Mouse (Mus musculus): Measurements from ENCODE around the gene Ube2v1. TPM values are rescaled to one million over a fixed set of nuclear protein-coding genes. Genes with fewer than 3 reads are reported as not detected.

Ube2v1 gene
- total and polyA plus RNA-seq, 2 experiments from 2014 or later = 161 to 369 TPM

GRCm38 (mm10) chr2:167562101-167562500, 69.8 kb downstream of the Ube2v1 start:
- Histone ChIP-seq H3K36me3 (ENCODE audit: insufficient read depth) (no peaks in the 10 kb centered on the region), H3K9ac (no peak overlapping the region), H3K4me1 (ENCODE audit: insufficient read depth) (no peaks in the 10 kb centered on the region), H3K4me2 (ENCODE audit: low read depth) (no peak overlapping the region), H3K4me3 (ENCODE audit: low read depth, low read length) (no peak overlapping the region), H3K9me3 (ENCODE audit: low read length) (no peaks in the 10 kb centered on the region), H3K27me3 (ENCODE audit: insufficient read depth, low read length) (no peaks in the 10 kb centered on the region; the same call in 1 of the 2 replicates), H3K27ac (ENCODE audit: low read depth, low read length) (no peak overlapping the region)
- DNase-seq (peak; percentile 31), ATAC-seq (no peak)
- WGBS = 24% methylated on average over 8 of the region's 8 CpGs
- no peak for TF ChIP-seq CTCF (IDR thresholded peaks at IDR 0.05; ENCODE audit: low read depth)

- no peaks in the 10 kb centered on the region for H3K9me3 ChIP-seq (ENCODE audit: low read length)
- TF ChIP-seq CTCF (IDR thresholded peaks at IDR 0.05; ENCODE audit: low read depth) = no peak
- peak overlapping the region; percentile 39 for H3K4me2 ChIP-seq (ENCODE audit: low read depth)
- no peak overlapping the region for H3K27ac ChIP-seq (ENCODE audit: low read depth, low read length)
- H3K4me1 ChIP-seq (ENCODE audit: insufficient read depth) = no peaks in the 10 kb centered on the region
- no peak for DNase-seq
- no peaks in the 10 kb centered on the region for H3K36me3 ChIP-seq (ENCODE audit: insufficient read depth)
- ATAC-seq = no peak
- peak overlapping the region; percentile 37; the same call in 1 of the 2 replicates for H3K9ac ChIP-seq
- 12% methylated on average over 27 of the region's 27 CpGs for WGBS
- H3K4me3 ChIP-seq (ENCODE audit: low read depth, low read length) = no peak overlapping the region
- no peaks in the 10 kb centered on the region; the same call in 1 of the 2 replicates for H3K27me3 ChIP-seq (ENCODE audit: insufficient read depth, low read length)
These were observed 72.5 kb downstream of the Ube2v1 start for GRCm38 (mm10) chr2:167559413-167559812.

Small RNA genes within 50 kb of the gene (microRNA-seq; reads per million reads assigned to microRNA genes)
- 0 reads per million in 2 experiments for gene Gm22355

Other genes starting within 250 kb of the Ube2v1 start
- 23.5 and 38.4 TPM in 2 replicates for gene Slc9a8, start 210.4 kb downstream of the Ube2v1 start, total RNA-seq (2014; rRNA removed)
- gene Slc9a8, start 210.4 kb downstream of the Ube2v1 start, polyA plus RNA-seq (2015; fragmentation: Nextera tagmentation; extraction: Ambion mirVana) = 10.9 and 18.0 TPM in 2 replicates
- 66.1 and 79.5 TPM in 2 replicates for gene Rnf114, start 139.4 kb downstream of the Ube2v1 start, total RNA-seq (2014; rRNA removed)
- gene Rnf114, start 139.4 kb downstream of the Ube2v1 start, polyA plus RNA-seq (2015; fragmentation: Nextera tagmentation; extraction: Ambion mirVana) = 84.5 and 88.6 TPM in 2 replicates
- 26.9 and 28.9 TPM in 2 replicates for gene Spata2, start 139.2 kb downstream of the Ube2v1 start, total RNA-seq (2014; rRNA removed)
- 31.8 and 36.6 TPM in 2 replicates for gene Spata2, start 139.2 kb downstream of the Ube2v1 start, polyA plus RNA-seq (2015; fragmentation: Nextera tagmentation; extraction: Ambion mirVana)
- 1.3 and 1.4 TPM in 2 replicates for gene Snai1, start 93.9 kb downstream of the Ube2v1 start, total RNA-seq (2014; rRNA removed)
- gene Snai1, start 93.9 kb downstream of the Ube2v1 start, polyA plus RNA-seq (2015; fragmentation: Nextera tagmentation; extraction: Ambion mirVana) = 3.3 and 4.4 TPM in 2 replicates
- not detected in 2 replicates for gene Gm20431, start 29.4 kb upstream of the Ube2v1 start, total RNA-seq (2014; rRNA removed)
- gene Gm20431, start 29.4 kb upstream of the Ube2v1 start, polyA plus RNA-seq (2015; fragmentation: Nextera tagmentation; extraction: Ambion mirVana) = 7.5 and 9.7 TPM in 2 replicates
- 4.2 and 5.7 TPM in 2 replicates for gene Cebpb, start 56.8 kb upstream of the Ube2v1 start, total RNA-seq (2014; rRNA removed)
- gene Cebpb, start 56.8 kb upstream of the Ube2v1 start, polyA plus RNA-seq (2015; fragmentation: Nextera tagmentation; extraction: Ambion mirVana) = 4.3 and 4.5 TPM in 2 replicates
- 37.7 and 39.5 TPM in 2 replicates for gene Tmem189, start 57.7 kb upstream of the Ube2v1 start, total RNA-seq (2014; rRNA removed)
- gene Tmem189, start 57.7 kb upstream of the Ube2v1 start, polyA plus RNA-seq (2015; fragmentation: Nextera tagmentation; extraction: Ambion mirVana) = 33.7 and 38.4 TPM in 2 replicates